Mouse (Mus musculus) G1E-ER4 (cell line): ENCODE results near the gene Bpifa6. TPM values are rescaled to one million over a fixed set of nuclear protein-coding genes. Genes with fewer than 3 reads are reported as not detected.

Experiments used
- GATA1 ChIP-seq: IDR thresholded peaks from one replicate; pipeline ENCODE4 v1.8.0; 2012; ENCODE audit warnings: low read length, inconsistent platforms
- polyA plus RNA-seq: library from polyadenylated mRNA; stranded (reverse); fragments of >175 nt; gene quantifications from 2 replicates; pipeline ENCODE4 v1.2.3, GENCODE M21; 2012

The Bpifa6 gene
- not detected in 2 replicates for polyA plus RNA-seq

DNA sequence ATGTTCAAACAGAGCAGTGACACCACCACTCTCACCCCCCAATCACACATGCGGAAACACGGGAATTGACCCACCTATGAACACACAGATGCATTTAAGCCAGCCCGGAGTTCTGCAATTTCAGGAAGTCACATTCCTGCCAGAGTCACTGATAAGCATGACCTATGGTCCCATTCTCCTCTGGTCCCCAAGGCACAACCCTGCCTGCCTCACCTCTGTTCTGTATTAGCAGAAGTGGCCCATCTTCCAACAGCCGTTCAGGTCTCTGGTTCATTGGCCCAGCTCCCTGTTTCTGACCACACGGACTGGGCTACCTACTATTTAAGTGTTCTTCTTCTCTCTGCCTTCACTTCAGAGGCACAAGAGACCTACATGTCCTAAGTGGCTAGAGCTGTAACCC is at the start of gene Bpifa6:
TSS of gene Bpifa6 (plus strand) at position 364 of the 400 bp plus-strand sequence.
- TF ChIP-seq GATA1 = no peak

DNA sequence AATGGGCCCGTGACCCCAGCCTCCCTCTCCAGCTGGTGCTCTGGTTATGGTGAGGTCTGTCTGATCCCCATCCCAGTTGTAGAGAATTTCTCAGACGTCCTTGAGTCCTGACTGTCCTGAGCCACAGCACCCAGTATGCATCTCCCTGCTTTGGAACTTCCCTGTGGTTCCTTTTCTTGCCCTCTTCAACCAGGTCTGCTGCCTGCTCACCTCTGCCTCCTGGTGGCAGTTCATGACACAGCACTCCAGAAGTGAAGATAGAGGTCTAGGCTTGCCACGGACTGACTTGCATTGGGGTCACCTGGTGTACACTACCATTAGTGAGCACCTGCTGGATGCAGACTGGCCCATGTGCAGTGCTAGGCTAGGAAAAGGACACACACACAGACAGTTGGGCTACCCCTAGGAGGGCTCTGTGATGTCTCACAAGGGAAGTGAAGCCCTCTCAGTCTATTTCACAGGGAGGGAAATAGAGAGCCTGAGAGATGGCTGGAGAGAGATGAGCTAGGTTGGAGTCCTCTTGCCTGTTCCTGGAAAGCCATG is 44.8 kb upstream of the Bpifa6 start:
- no peak for TF ChIP-seq GATA1

DNA sequence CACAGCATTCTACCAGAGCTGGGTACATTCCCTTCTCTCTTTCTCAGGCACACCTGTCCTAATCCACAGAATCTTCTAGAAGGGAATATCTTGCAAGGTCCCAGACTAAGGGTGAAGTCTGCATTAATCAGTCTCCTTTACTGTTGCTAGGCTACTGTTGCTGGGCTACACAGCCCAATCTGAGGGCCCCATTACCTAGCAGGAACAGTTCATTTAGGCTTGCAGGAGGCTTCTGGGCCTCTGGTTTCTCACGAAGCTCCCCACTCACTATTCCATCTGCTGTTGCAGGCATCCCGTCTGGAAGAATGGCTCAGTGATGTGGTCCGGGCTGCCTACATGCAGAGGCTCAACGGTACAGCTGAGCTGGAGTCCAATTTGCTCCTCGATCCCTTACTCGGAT is 43.6 kb upstream of the Bpifa6 start:
- TF ChIP-seq GATA1 = no peak

DNA sequence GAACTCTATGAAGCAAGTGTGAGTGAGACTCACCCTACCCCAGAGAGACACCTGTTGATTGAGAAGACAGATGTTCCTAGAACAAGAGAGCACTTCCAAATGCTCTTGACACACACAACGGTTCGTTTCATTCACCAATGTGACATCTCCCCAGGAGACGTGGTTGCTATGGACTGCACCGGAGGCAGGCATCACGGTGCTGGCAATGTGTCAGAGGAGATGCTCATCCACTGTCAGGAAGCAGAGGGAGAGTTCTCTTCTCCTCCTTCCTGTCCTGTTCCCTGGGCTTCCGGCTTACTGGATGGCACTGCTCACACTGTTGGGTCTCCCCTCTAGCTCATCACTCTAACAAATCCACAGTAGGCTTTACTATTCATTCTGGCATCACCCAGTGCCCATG is 41.4 kb upstream of the Bpifa6 start:
- TF ChIP-seq GATA1 = no peak

DNA sequence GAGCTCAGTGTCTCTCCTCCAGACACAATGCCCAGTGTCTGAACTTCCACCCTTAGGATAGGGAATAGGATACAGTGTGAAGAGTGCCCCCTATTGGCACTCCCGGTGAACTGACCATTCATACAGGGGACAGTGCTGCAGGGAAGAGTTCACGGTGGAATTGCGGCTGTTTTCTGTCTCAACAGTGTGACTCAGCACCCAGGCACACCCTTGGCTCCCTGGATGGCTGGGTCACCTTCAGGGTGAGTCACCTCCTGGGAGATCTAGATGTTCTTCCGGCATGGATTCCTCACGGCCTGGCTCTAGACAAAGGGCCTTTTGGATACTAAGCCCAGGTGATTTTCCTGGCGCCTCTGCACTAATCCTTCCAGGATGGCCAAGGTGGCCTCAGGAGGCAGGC is 39.4 kb upstream of the Bpifa6 start:
- TF ChIP-seq GATA1 = no peak

DNA sequence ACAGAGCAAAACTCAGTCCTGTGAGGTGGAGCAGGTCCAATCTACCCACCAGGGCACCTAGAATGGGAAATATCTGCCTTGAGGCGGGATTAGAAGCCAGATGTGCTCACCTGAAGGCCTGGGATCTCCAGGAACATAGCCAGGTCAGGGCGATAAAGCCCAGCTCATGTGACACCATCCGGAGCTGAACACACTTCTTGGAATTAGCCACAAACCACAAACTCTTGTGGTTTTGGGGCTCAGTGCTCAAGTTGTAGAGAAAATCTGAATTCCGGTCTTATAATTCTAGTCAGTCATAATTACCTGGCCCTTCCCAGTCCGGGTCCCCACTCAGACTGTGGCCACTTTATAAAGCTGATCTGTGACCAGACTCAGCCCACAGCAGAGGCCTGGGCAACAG is 36.9 kb upstream of the Bpifa6 start, which contains the start of gene Bpifb4:
TSS of gene Bpifb4 (plus strand) at position 370 of the 400 bp plus-strand sequence.
- no peak for TF ChIP-seq GATA1

DNA sequence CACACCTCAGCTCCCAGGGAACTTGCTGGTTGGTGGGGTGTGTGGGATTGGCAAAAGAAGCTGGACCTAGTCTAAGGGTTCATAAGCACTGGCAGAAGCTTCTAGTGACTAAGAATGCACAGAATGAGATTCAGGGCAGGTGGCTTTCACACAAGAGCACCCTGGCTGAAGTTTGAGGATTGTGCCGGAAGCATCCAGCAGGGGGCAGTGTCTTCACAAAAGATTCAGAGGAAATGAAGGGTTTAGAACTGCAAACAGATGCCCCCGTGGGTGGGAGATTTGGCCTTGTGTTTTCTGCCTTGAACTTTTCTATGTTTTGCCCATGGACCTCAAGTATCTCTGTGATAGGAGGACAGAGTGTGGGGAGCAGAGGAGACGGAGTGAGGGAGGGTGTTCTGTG is 31.2 kb upstream of the Bpifa6 start:
- TF ChIP-seq GATA1 = no peak

DNA sequence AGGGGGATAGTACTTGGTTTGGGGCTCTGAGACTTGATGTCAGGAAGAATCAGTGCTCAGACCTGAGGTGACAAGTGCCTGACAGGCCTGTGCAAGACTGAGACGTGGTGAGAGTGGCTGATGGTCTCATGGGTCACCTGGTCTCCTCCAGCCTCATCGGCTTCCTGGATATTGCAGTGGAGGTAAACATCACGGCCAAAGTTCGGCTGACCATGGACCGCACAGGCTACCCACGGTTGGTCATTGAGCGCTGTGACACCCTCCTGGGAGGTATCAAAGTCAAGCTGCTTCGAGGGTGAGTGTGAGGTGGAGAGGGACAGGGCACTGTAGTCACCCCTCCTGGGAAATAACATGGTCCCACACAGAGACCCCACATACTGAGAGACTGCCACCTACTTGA is 30.2 kb upstream of the Bpifa6 start:
- TF ChIP-seq GATA1 = no peak

DNA sequence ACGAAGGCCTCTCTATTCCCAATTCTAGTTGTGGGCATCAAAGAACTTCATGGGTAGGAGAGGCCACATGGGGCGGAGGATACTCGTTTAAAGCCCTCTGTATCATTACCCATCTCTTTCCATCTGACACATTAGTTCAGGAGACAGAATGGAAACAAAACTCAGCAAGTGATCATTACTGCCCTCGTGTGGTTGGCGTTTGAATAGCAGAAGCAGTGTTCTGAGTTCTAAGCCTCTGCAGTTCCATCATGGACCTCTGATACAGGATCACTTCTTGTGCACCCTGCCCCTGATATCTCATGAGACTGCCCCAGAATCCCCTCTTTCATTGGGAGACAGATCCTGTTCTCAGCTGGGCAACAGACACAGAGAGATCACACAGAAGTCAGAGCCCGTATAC is 21.8 kb upstream of the Bpifa6 start:
- TF ChIP-seq GATA1 = no peak

DNA sequence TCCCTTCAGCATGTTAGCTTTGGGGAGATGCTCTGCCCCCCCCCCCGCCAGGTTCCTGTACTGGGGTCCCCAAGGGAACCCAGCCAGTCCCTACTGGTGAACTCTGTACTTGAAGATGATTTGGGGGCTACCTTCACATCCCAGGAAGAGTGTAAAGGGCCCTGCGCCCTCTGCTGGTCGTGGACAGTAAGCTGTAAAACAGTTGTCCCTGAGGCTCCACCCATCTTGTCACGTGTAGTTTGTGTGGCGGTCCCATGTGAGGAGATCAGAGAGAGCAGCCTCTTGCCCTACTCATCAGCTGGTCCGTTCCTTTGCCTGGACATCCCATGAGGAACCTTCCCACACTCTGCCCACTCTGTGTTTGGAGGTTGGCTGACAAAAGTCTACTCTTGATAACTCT is 20.9 kb upstream of the Bpifa6 start:
- no peak for TF ChIP-seq GATA1

DNA sequence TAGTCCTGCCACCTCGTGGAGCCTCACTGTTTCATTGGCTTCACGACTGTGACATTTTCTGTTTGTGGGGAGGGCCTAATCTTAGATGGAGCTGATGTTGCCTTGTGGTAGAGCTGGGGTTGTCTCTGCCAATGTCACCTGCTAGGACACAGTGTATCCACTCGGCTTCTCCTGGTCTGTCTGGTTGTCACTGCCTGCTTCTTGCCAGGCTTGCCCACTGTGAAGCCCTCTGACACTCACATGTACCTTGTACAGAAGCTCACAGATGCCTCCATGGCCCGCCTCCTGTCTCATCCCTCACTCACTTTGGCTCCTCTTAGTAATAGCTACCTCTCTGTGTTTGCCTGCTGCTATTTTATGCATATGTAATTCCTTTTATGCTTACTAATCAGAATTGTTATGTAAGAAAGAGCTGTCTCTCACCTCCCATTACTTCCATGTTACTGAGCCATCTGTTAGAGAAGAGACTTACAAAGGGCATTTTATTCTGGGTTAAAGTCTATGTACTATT is 11.9 kb upstream of the Bpifa6 start:
- no peak for TF ChIP-seq GATA1

DNA sequence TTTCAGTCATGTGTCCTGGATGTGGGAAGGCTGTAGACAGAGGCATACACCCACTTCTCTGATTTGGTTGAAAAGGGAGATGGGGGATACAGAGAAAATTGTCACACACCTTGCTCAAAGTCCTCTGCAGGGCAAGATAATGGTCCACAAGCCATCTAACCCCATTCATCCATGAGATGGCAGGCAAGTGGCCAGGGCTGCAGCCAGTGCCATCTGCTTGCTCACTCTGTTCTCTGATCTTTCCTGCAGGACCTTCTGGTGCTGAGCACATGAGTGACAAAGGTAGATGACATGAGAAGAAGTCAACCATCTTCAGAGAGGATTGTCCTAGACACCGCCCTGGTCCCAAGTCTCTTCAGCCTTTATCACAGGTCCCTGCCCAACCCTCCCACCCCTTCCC is 11.4 kb upstream of the Bpifa6 start:
- no peak for TF ChIP-seq GATA1

DNA sequence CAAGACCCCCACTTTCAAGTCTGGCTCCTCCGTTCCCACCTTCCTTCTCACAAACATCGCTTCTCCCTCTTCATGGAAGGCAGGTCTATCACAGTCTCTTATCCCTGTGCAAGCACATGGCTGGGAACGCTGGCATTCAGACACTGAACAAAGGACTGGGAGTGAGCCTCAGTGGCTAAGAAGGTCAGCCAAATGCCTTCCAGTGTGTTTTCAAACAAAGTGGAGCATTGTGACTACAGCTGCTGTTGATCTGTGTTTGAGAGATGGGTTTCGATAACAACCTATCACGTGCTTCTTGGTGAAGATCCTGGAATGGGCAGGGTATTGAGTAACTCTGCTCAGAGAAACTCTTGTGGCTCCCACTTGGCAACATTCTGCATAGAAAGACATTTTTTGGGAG is 4.5 kb upstream of the Bpifa6 start:
- no peak for TF ChIP-seq GATA1

DNA sequence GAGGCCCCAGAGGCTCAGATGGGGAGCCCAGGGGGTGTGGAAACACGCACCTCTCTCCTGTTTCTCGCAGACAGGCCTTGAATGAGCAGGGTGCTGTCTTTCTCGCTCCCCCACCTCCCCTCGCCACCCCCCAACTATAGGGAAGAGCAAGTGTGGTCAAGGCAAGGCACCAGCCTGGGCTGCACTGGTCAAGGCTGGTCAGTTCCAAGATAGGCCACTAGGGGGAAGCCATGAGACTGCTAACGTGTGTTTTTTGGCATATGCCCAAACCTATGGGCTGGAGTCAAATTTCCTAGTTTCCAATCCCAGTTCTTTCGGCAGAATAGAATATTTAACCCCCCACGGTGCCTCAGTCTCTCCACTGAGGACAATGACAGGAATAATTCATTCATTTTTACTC is 21.0 kb downstream of the Bpifa6 start:
- no peak for TF ChIP-seq GATA1

DNA sequence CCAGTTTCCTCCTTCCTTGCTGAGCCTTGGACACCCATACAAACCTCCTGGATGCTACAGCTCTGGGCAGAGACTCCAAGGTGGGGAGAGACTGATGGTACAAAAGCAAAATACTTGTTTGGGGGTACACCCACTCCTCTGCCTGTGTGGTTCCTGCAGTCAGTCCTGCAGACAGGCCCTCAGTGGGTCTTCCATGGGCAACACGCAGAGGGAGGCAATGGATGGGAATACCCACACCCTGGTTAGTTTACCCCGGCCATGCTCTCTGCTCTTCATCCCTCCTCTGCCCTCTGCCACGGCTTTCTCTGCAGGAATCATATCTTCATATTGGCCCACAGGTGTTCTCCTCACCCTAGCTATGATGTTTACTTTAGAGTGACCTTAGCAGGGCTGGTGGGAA is 25.8 kb downstream of the Bpifa6 start:
- TF ChIP-seq GATA1 = no peak

DNA sequence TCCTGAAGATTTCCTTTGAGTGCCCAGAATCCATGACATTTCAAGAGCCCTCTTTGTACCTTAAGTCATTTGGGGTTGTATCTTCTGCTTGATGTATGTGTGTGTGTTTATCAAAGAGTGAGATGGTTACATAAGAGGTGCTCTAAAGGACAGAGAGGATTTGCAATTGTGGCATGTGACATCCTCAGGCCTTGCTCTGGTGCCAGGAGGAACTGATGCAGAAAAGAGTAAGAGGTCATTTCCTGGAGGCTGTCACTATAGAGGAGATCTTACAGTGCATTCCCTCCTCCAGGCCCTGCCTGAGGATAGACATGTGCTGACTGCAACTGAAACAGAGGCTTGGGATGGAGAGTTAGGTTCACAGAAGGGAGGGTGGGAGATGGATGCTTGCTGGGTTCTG is 26.3 kb downstream of the Bpifa6 start:
- TF ChIP-seq GATA1 = no peak

DNA sequence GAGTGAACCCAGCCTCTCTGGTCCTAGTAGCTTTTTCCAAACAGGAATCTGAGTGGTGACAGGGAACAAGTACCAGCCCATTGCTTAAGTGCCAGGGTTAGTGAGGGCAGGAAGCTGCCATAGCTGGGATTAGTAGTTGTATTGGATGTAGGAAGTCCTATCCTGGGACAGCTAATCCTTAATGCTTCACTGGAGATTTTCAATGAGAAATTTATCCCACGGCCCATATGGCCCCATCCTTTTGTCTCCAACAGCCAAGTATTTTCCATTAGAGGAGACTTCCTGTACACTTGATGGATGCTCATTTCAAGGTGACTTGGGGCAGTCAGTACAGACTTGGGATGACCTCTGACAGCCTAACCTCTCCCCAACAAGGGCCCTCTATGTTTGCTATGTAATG is 29.7 kb downstream of the Bpifa6 start:
- no peak for TF ChIP-seq GATA1

DNA sequence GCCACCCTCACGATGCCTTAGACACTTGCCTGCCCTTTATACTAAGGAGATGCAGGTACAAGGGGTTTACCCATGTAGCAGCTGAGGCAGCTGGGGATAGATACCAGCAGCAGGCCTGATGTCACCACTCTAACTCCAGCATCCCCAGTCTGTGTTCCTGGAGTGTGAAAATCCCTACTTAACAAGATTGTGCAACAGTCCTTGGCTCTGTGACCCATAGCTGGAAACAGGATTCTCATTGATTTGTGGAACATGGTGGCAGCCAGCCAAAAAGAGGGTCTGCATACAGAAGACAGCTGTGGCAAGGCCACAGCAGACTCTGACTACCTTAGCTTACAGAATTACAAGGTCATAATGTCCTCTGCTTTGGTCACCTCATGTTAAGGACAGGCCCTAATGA is 30.3 kb downstream of the Bpifa6 start:
- TF ChIP-seq GATA1 = no peak

DNA sequence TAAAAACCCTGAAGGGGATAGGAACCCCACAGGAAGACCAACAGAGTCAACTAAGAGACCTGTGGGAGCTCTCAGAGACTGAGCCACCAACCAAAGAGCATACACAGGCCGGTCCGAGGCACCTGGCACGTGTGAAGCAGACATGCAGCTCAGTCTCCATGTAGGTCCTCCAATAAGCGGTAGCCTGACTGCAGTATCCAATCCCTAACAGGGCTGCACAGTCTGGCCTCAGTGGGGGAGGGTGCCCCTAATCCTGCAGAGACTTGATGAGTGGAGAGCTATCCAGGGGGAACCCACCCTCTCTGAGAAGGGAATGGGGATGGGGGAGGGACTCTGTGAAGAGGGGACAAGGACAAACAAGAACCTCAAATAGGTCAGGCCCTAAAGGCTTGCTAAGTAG is 31.0 kb downstream of the Bpifa6 start:
- TF ChIP-seq GATA1 = no peak
